Mouse (Mus musculus) left cerebral cortex, postnatal 4 days (tissue): ENCODE data around the gene Vmn2r3. TPM values are rescaled to one million over a fixed set of nuclear protein-coding genes. Genes with fewer than 3 reads are reported as not detected.
"Not testable (repeated sequence)": the region's sequence is repeated elsewhere in the genome, so short reads cannot be mapped to it uniquely, and the experiment has no call there.

Experiments
- DNase-seq: peaks from one replicate; pipeline ENCODE4 v3.0.0-alpha.2; 2022
- intact Hi-C: fragments of 180-260 bp; cut with DNase I; formaldehyde crosslinking; loops from one replicate; pipeline ENCODE4 v1.15.1; 2025
- total RNA-seq, 2 experiments: library from RNA; stranded (reverse); gene quantifications; 2 replicates each; pipeline ENCODE4 v1.2.3; 2021

Vmn2r3 gene
- total RNA-seq: not detected

- intact Hi-C loops: no loop called here
- DNase-seq: no peak
These were observed at the start of gene Vmn2r3 for GRCm38 (mm10) chr3:64289609-64290008. Gene Vmn2r3, minus strand, starts transcription at chr3:64289709.

- intact Hi-C loops: no loop called here
- no peak for DNase-seq
These were observed 43.0 kb upstream of the Vmn2r3 start for GRCm38 (mm10) chr3:64332548-64332947.

- DNase-seq: no peak
- intact Hi-C loops: no loop called here
These were observed 32.3 kb upstream of the Vmn2r3 start for GRCm38 (mm10) chr3:64321824-64322223.

DNA sequence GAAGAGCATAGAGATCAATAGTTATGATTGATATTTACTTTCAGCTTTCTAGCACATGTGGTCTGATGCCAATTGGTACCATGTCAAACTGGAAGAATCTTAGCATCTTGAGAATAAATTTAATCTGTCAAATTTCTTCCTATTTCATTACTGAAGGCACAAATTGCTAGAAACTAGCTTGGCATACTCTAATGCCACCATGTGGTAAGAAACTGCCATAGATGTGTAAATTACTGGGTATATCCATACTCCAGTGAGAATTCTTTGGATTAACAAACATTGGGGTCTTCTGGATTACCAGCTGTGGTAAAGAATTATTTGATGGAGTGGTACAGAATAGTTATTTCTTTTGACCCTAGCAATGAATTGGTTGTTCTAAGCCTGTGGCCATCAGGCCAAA lies 17.3 kb upstream of the Vmn2r3 start:
- intact Hi-C loops: no loop called here
- no peak for DNase-seq

DNA sequence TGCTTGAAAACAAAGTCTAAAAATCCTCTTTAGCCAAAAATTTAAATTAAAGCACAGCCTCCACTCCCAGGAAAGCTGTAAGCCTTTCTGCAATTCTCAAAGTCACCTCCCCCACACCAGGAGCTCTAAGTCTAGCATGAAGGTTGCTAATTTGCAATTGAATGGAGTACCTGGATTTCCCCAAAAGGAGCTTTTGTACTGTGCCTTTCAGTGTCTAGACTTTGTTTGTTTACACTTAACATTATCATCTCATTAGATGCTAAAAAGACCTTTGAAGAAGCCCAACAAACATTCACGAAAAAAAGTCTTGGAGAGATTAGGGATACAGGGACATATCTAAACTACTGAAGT lies 23.8 kb downstream of the Vmn2r3 start:
- intact Hi-C loops: no loop called here
- no peak for DNase-seq

GRCm38 (mm10) chr3:64265056-64265761 lies 24.3 kb downstream of the Vmn2r3 start:
- intact Hi-C loops, DNase-seq: not testable (repeated sequence)

DNA sequence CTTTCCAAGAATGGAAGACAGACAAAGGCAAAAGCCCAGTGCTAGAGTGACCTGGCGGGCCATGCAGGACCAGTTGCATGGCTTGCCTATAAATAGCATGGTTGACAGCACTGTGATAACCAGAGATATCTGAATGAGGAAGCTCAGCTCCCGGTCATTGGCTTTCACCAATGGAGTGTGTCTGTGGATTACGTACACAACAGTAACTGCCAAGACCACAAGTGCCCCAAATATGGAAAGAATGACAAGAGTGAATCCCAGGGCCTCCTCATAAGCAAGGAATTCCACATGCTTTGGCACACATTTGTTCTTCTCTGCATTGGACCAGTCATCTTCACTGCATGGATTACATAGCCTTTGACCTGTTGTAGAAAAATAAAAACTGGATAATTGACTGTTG lies 29.9 kb downstream of the Vmn2r3 start:
- no peak for DNase-seq
- intact Hi-C loops: no loop called here

- DNase-seq: no peak
- intact Hi-C loops: no loop called here
These were observed 37.9 kb downstream of the Vmn2r3 start for GRCm38 (mm10) chr3:64251646-64252045.

- DNase-seq, intact Hi-C loops: not testable (repeated sequence)
These were observed 39.0 kb downstream of the Vmn2r3 start for GRCm38 (mm10) chr3:64250461-64250860.

DNA sequence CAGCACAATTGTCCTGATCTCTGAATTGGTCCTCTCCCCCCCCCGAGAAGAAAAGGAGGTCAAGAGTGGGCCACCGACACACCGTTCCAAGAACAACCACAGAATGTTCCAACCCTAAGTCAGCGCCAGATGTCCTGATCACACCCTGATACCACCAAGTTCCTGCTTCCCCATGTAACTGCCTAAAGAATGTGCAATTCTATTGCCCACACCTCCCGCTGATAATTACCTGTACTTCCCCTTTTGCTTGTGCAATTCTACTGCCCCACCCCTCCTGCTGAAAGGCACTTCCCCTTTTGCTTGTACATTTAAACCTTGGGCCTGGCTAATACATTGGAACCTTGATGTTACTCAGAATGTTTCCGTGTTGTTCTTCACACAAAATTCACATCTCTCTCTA lies 54.0 kb downstream of the Vmn2r3 start:
- DNase-seq, intact Hi-C loops: not testable (repeated sequence)

DNA sequence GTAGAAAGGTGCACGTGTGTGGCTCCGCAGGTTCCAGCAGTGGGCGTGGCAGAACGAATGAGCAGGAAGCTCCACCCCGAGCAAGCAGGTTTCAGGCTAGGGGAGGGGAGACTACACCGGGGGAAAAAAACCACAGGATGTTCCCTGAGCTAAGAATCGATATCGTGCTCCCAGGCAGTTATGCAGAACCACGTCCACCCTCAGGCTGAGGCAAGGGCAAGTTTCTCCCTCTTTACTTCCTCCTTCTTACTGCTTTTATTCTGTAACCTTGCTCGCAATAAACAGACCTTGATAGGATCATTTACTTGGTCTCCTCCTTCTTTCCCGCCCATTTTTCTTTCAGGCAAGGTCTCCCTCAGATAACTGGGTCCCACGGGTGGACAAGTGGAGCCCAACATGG lies 55.9 kb downstream of the Vmn2r3 start:
- DNase-seq, intact Hi-C loops: not testable (repeated sequence)

- intact Hi-C loops: no loop called here
These were observed 62.3 kb downstream of the Vmn2r3 start for GRCm38 (mm10) chr3:64227243-64227642.

More at GRCm38 (mm10) chr3:64227243-64227642, 62.3 kb downstream of the Vmn2r3 start:
- DNase-seq: no peak

Other genes starting within 250 kb of the Vmn2r3 start
- gene Vmn2r1, start 208.2 kb downstream of the Vmn2r3 start, total RNA-seq: under 1 TPM; 0.84 to 0.89 TPM
- gene Vmn2r2, start 147.8 kb downstream of the Vmn2r3 start, total RNA-seq: not detected
- not detected for gene Vmn2r4, start 125.7 kb upstream of the Vmn2r3 start, total RNA-seq
- not detected for gene Vmn2r5, start 220.1 kb upstream of the Vmn2r3 start, total RNA-seq